ENCODE assay signal across 16 mouse cellular contexts in the genomic region with DNA sequence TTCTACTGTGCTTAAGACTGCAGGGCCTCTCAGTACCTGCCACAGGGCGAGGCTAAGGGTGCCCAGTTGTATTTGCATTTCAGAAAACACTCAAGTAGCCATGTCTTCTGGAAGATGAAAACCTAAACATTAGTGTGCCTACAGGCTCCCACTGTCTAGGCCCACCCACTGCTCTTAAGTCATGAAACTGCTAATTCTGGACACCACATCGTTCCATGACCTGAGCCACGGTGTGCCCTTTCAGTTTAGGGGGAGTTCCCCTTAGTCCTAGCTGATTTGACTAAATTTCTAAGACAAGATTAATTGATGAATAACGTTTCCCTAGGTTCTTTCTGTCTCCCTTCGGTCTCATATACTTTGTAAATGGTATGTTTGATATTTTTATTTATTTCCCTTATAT.
DNase-seq lines count a peak whose midpoint lies in the region; TF ChIP-seq lines count a peak whose summit lies in the region.
"Had no signal": no experiment of that assay in that cellular context is flagged by ENCODE, and none has a peak within 500 bp of the region (broad histone marks: within the 10 kb centered on the region; RNA-seq: fewer than 3 reads in every experiment).

No protein-coding gene starts in this region.

- H3K27me3 ChIP-seq in CH12.LX (replicated peaks) = no peaks in the 10 kb centered on the region
- H3K27me3 ChIP-seq: Patski had no signal

- no peak overlapping the region for H3K27ac ChIP-seq in CH12.LX (ENCODE audit: insufficient read depth, low read depth)

- H3K79me2 ChIP-seq in CH12.LX (replicated peaks; ENCODE audit: control insufficient read depth, extremely low read depth, insufficient read depth, poor library complexity, severe bottlenecking) = no peaks in the 10 kb centered on the region

- dilution Hi-C loops in CH12.LX (cut with MboI; ENCODE audit: extremely low pct_ligation_motif_present, extremely low pct_unique_long_range_greater_than_20kb, low sequenced_read_pairs) = no loop called here

- H3K36me3 ChIP-seq in CH12.LX (replicated peaks in 1 of 2; ENCODE audit: control insufficient read depth in 1 of 2, insufficient read depth in 1 of 2, low read length in 1 of 2) = peaks cover 0 to 21% of the 10 kb centered on the region in 2 experiments
- H3K36me3 ChIP-seq: G1E had no signal

- no peak for TF ChIP-seq POLR2A in CH12.LX (IDR thresholded peaks at IDR 0.05; ENCODE audit: low read depth, low read length)

- H3K9me3 ChIP-seq in CH12.LX (replicated peaks; ENCODE audit: low read length) = no peaks in the 10 kb centered on the region
- H3K9me3 ChIP-seq: G1E had no signal

- no peak overlapping the region for H3K4me3 ChIP-seq in CH12.LX (replicated peaks in 1 of 3; ENCODE audit: low read depth in 2 of 3, low read length in 2 of 3, poor library complexity in 1 of 3)

- in situ Hi-C loops in CH12.LX (cut with MboI; ENCODE audit: low pct_ligation_motif_present, low pct_unique_long_range_greater_than_20kb, low sequenced_read_pairs) = no loop called here

- peaks cover 12 to 21% of the 10 kb centered on the region in 2 experiments for H3K4me1 ChIP-seq in CH12.LX (ENCODE audit: control insufficient read depth in 1 of 2, insufficient read depth in 2 of 2)

- TF ChIP-seq CTCF in CH12.LX (conservative IDR thresholded peaks at IDR 0.05 in 1 of 2, IDR thresholded peaks at IDR 0.05 in 1 of 2; ENCODE audit: low read depth in 2 of 2, low read length in 2 of 2) = no peak

- TF ChIP-seq RAD21 in CH12.LX (IDR thresholded peaks at IDR 0.05; ENCODE audit: low read depth, low read length) = no peak

- peak; percentile 74 for DNase-seq in CH12.LX (ENCODE audit: extremely low read depth)
- no peak for DNase-seq in heart, adult 8-10 months (ENCODE audit: low spot score)
- DNase-seq: adrenal gland, adult 2 months; adrenal gland, adult 8-10 months; adrenal gland, postnatal 10 days; adrenal gland, postnatal 14 days; adrenal gland, postnatal 25 days; adrenal gland, postnatal 36 days; B cell, adult 2 months; cerebellum, adult 11 months; cerebellum, adult 11-12 months; cerebellum, adult 18-20 months; cerebellum, adult 2 months; cerebellum, adult 8-10 months had no signal

- H3K4me2 ChIP-seq in CH12.LX (ENCODE audit: insufficient read depth, low read depth, poor library complexity, severe bottlenecking) = peak overlapping the region; percentile 69; the same call in 1 of the 2 replicates

- peak overlapping the region; percentile 3; the same call in 1 of the 2 replicates for H3K9ac ChIP-seq in CH12.LX (ENCODE audit: insufficient read depth, low read depth)

- TF ChIP-seq EP300 in CH12.LX (IDR thresholded peaks at IDR 0.05; ENCODE audit: low read length) = 0 out of 2 replicates have a peak, but pooled peaks have one; percentile 4

TF ChIP-seq in CH12.LX, 34 proteins besides CTCF, POLR2A, EP300 and RAD21:
- peak; percentile 28; the same call in 1 of the 2 replicates for TF ChIP-seq IRF4 (IDR thresholded peaks at IDR 0.05; ENCODE audit: low read depth, low read length)
- peak; percentile 71; the same call in 1 of the 2 replicates for TF ChIP-seq MEF2A (IDR thresholded peaks at IDR 0.05; ENCODE audit: borderline replicate concordance, low read depth, low read length)
- TF ChIP-seq GABPA (IDR thresholded peaks at IDR 0.05; ENCODE audit: insufficient replicate concordance, low read depth, low read length) = no peak
